In the genomic region with DNA sequence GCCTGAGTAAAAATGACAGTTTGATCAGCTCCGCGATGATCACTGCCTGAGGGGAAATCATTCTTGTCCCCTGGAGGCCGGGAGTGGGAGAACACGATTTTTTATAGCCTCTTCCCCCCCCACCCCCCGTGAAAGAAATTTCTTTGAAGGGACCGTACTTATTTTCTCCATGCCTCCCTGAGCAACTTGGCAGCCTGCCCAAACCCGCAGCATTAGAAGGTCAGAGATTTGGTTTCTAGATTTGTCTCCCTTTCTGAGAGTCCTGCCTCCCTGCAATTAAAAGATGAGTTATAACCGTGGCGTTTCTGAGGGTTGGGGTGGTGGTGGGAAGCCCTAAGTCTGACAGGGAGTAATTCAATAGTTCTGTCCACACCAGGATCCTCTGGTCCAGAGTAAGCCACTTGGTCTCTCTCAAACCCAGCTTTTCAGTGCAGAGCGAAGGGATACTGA, we compare ENCODE assay signal across 9 mouse cellular contexts. TPM values are rescaled to one million over a fixed set of nuclear protein-coding genes. Genes with fewer than 3 reads are reported as not detected.
DNase-seq lines count a peak whose midpoint lies in the region; ATAC-seq lines count a peak whose summit lies in the region.
"Had no signal": no experiment of that assay in that cellular context is flagged by ENCODE, and none has a peak within 500 bp of the region (broad histone marks: within the 10 kb centered on the region; RNA-seq: fewer than 3 reads in every experiment).

No protein-coding gene starts in this region.

- peak; percentile 29 for DNase-seq in CD4-positive, CD25-positive, alpha-beta regulatory T cell, adult 2 months (ENCODE audit: low read depth, low spot score)
- peak; percentile 11 to 22 for DNase-seq in spleen, postnatal 36 days (ENCODE audit: low spot score in 2 of 2)
- DNase-seq in spleen, adult 12 weeks (ENCODE audit: low spot score) = no peak
- peak; percentile 74 for DNase-seq in mesoderm, embryonic 11.5 days (ENCODE audit: low read depth, low spot score)
- DNase-seq in testis, postnatal 10 days (ENCODE audit: low spot score) = peak; percentile 70

- ATAC-seq in CD4-positive, CD25-positive, alpha-beta regulatory T cell, adult 4 months = no peak
- ATAC-seq in hindbrain, embryonic 16.5 days = peak; percentile 24; the same call in 1 of the 2 replicates
- ATAC-seq in heart, embryonic 12.5 days (ENCODE audit: insufficient number of reproducible peaks, low FRiP score) = no peak

- H3K4me3 ChIP-seq in hindbrain, embryonic 16.5 days (ENCODE audit: low read length) = no peak overlapping the region
- H3K4me3 ChIP-seq in heart, embryonic 12.5 days = no peak overlapping the region
- H3K4me3 ChIP-seq: lung, embryonic 15.5 days had no signal

- no peak overlapping the region for H3K9ac ChIP-seq in hindbrain, embryonic 16.5 days (ENCODE audit: low read depth, low read length)
- H3K9ac ChIP-seq in heart, embryonic 12.5 days = no peak overlapping the region
- H3K9ac ChIP-seq: lung, embryonic 15.5 days had no signal

- H3K27ac ChIP-seq in hindbrain, embryonic 16.5 days (ENCODE audit: low read depth, low read length) = no peak overlapping the region
- H3K27ac ChIP-seq in heart, embryonic 12.5 days (ENCODE audit: poor library complexity, severe bottlenecking) = no peak overlapping the region
- H3K27ac ChIP-seq: lung, embryonic 15.5 days had no signal

- H3K4me1 ChIP-seq in hindbrain, embryonic 16.5 days (ENCODE audit: control insufficient read depth, insufficient read depth, low read depth, low read length) = no peaks in the 10 kb centered on the region; the same call in 1 of the 2 replicates
- H3K4me1 ChIP-seq in heart, embryonic 12.5 days (replicated peaks) = peaks cover 6% of the 10 kb centered on the region; the same call in 1 of the 2 replicates

- H3K36me3 ChIP-seq in hindbrain, embryonic 16.5 days (ENCODE audit: control insufficient read depth, insufficient read depth, low read length) = no peaks in the 10 kb centered on the region
- no peaks in the 10 kb centered on the region for H3K36me3 ChIP-seq in heart, embryonic 12.5 days
- H3K36me3 ChIP-seq: lung, embryonic 15.5 days had no signal

- H3K9me3 ChIP-seq in hindbrain, embryonic 16.5 days (ENCODE audit: control insufficient read depth, low read length) = no peaks in the 10 kb centered on the region
- H3K9me3 ChIP-seq in heart, embryonic 12.5 days (replicated peaks) = no peaks in the 10 kb centered on the region
- H3K9me3 ChIP-seq: lung, embryonic 15.5 days had no signal

- no peaks in the 10 kb centered on the region for H3K27me3 ChIP-seq in hindbrain, embryonic 16.5 days (replicated peaks; ENCODE audit: control insufficient read depth, insufficient read depth, low read length)
- H3K27me3 ChIP-seq in heart, embryonic 12.5 days (replicated peaks) = no peaks in the 10 kb centered on the region
- H3K27me3 ChIP-seq: lung, embryonic 15.5 days had no signal

- WGBS in hindbrain, embryonic 16.5 days = 20% methylated on average over 10 of the region's 10 CpGs
- 61% methylated on average over 10 of the region's 10 CpGs for whole genome bisulfite sequencing in heart, embryonic 12.5 days

- peak overlapping the region; percentile 38 for H3K4me2 ChIP-seq in hindbrain, embryonic 16.5 days (ENCODE audit: low read length)
- no peak overlapping the region for H3K4me2 ChIP-seq in heart, embryonic 12.5 days
- H3K4me2 ChIP-seq: lung, embryonic 15.5 days had no signal

RNA-seq across cellular contexts. Expression of gene Gm5426, which starts 11.9 kb away (rescaled TPM):
- polyA plus RNA-seq in CD4-positive, CD25-positive, alpha-beta regulatory T cell, adult 4 months (2017; shearing (Covaris generic)) = not detected
- not detected in 2 replicates for polyA plus RNA-seq in hindbrain, embryonic 16.5 days (2015; fragmentation: Nextera tagmentation; extraction: Ambion mirVana)
- polyA plus RNA-seq in heart, embryonic 12.5 days (2016; fragmentation: Nextera tagmentation; extraction: Ambion mirVana) = not detected in 2 replicates
- polyA plus RNA-seq: lung, embryonic 15.5 days had no signal
